Mouse (Mus musculus) cortical plate, adult 2 months (tissue): ENCODE results near the gene A730049H05Rik.

Experiments
- CTCF ChIP-seq: fragments of 200-500 bp; IDR thresholded peaks from 2 replicates; pipeline ENCODE4 v1.5.1; 2011; ENCODE audit warnings: mild to moderate bottlenecking, control low read depth, low read length; ENCODE audit not compliant: insufficient read depth; ENCODE audit errors: extremely low read depth
- POLR2A ChIP-seq: fragments of 200-500 bp; IDR thresholded peaks from 2 replicates; pipeline ENCODE4 v1.6.1; 2011; ENCODE audit warnings: mild to moderate bottlenecking, low read length, control low read depth; ENCODE audit not compliant: insufficient read depth; ENCODE audit errors: extremely low read depth

DNA sequence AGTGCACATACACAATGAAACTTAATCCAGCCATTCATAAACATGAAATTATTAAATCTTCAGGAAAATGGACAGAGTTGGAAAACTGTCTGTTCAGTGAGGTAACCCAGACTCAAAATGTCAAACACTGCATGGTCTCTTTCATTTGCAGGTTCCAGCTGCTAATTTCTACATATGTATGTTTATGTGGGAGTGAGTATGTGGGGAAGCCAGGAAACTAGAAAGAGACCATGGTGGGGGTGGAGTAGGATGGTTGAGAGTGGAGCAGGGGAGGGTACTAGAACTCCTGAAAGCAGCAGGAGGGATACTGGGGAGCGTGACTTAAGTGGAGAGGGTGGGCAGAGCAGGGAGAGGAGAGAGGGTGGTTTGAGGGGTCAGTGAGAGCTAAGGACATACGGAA, 14.8 kb upstream of the A730049H05Rik start:
- TF ChIP-seq CTCF, result no peak
- no peak for TF ChIP-seq POLR2A
